Mouse (Mus musculus): Measurements from ENCODE around the gene Anks1.

DNA sequence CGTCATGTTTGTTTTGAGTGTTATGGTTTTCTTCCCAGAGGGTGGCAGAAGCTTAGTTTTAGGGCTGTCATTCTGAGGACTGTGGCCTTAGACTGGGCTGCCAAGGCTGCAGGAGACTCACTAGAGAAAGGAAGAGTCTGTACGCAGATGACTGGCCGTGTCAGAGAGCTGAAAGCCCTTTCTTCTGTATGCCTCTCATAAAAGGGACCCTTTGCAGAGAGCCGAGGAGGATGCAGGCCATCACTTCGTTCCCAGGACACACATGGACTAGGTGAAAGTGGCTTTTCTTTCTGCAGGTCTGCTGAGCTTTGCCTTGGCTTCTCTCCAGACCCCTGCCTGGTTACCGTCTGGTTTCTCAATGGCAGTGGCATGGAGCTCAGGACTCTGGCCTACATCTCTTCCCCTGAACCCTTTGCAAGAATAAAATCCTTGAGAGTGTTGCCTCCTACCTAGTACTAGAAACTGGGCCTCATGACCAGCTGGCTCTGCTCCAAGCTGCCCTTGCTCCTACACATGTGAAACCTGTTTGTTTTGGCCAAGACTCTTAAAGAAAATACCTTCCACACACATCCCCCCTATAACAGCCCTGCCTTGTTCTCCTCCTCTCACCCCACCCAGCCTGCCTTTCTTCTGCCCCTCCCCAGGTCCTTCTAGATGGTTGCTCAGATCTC lies 36.6 kb downstream of the Anks1 start:
- TF ChIP-seq CHD2 (IDR thresholded peaks at IDR 0.05; ENCODE audit: low read depth, low read length) (no peak), MAFK (IDR thresholded peaks at IDR 0.05; ENCODE audit: insufficient read depth, low read depth, low read length) (no peak), ZNF384 (IDR thresholded peaks at IDR 0.05; ENCODE audit: low read depth, low read length) (no peak), HCFC1 (IDR thresholded peaks at IDR 0.05; ENCODE audit: borderline replicate concordance, insufficient read depth, low read length) (no peak), ZC3H11A (IDR thresholded peaks at IDR 0.05; ENCODE audit: borderline replicate concordance, low read depth, low read length) (no peak)
